Mouse (Mus musculus): ENCODE data around the gene Car11. TPM values are rescaled to one million over a fixed set of nuclear protein-coding genes. Genes with fewer than 3 reads are reported as not detected.

The Car11 gene
- polyA plus RNA-seq, 1 experiment from 2014 or later: 5.1 TPM

DNA sequence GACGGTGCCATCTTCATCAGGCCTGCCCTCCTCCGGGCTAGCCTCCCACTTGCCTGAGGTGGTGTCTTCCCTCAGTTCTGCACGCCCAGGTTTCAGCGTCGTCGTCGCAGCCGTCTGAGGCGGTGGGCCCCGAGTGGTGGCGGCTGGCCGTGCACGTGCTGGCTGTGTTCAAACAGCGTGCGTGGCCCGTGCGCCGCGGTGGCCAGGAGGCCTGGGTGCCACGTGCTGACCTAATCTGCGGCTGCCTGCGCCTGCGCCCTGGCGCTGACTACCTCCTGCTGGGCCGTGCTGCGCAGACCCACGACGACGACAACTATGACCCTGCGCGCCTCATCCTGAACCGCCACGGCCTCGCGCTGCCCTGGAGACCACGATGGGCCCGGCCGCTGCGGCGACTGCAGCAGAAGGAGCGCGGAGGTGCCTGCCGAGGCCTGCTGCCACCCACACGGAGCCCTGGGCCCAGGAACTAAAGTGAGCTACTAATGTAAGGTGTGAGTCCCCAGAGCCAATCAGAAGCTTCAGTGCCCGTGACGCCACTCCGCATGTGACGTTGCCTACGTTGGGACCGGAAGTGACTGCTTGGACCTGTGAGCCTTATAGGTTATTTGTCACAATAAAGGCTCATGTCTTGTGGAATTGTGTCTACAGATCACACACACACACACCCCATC is 5.6 kb upstream of the Car11 start, which contains the start of gene Sec1:
Sec1 (minus strand) TSS at position 482 of the 671 bp plus-strand sequence.
- Histone ChIP-seq H3K4me2 (no peak within 1 kb of the TSS), H3K9me3 (replicated peaks) (no peaks in the 10 kb centered on the region), H3K27ac (no peak within 1 kb of the TSS), H3K4me3 (no peak within 1 kb of the TSS), H3K36me3 (no peaks in the 10 kb centered on the region), H3K4me1 (replicated peaks) (peaks cover 14% of the 10 kb centered on the region), H3K27me3 (peaks cover 11% of the 10 kb centered on the region), H3K9ac (no peak within 1 kb of the TSS)
- WGBS: 85% methylated on average over 50 of the region's 50 CpGs
- no peak for ATAC-seq (replicated peaks; ENCODE audit: insufficient number of reproducible peaks, insufficient read depth, low FRiP score, low read depth)

- Histone ChIP-seq H3K27ac (no peak overlapping the region), H3K4me1 (replicated peaks) (peaks cover 12% of the 10 kb centered on the region), H3K9me3 (replicated peaks) (no peaks in the 10 kb centered on the region), H3K27me3 (peaks cover 22% of the 10 kb centered on the region), H3K9ac (no peak overlapping the region), H3K36me3 (no peaks in the 10 kb centered on the region), H3K4me3 (no peak overlapping the region), H3K4me2 (no peak overlapping the region)
- 36% methylated on average over 6 of the region's 6 CpGs for WGBS
- ATAC-seq (replicated peaks; ENCODE audit: insufficient number of reproducible peaks, insufficient read depth, low FRiP score, low read depth): no peak
These were observed 4.5 kb upstream of the Car11 start for GRCm38 (mm10) chr7:45695098-45695497.

- H3K27ac ChIP-seq: no peak overlapping the region
- no peaks in the 10 kb centered on the region for H3K9me3 ChIP-seq (replicated peaks)
- no peak overlapping the region for H3K4me2 ChIP-seq
- no peak for ATAC-seq (replicated peaks; ENCODE audit: insufficient number of reproducible peaks, insufficient read depth, low FRiP score, low read depth)
- peaks cover 21% of the 10 kb centered on the region for H3K4me1 ChIP-seq (replicated peaks)
- H3K27me3 ChIP-seq: peaks cover 31% of the 10 kb centered on the region
- H3K4me3 ChIP-seq: no peak overlapping the region
- no peak overlapping the region for H3K9ac ChIP-seq
- 76% methylated on average over 7 of the region's 7 CpGs for WGBS
- H3K36me3 ChIP-seq: no peaks in the 10 kb centered on the region
These were observed 1.7 kb upstream of the Car11 start for GRCm38 (mm10) chr7:45697894-45698293.

GRCm38 (mm10) chr7:45700301-45701015 is 815 bp downstream of the Car11 start:
- Histone ChIP-seq H3K4me1 (replicated peaks) (peaks cover 36% of the 10 kb centered on the region), H3K4me3 (peak overlapping the region; percentile 48), H3K27me3 (peaks cover 31% of the 10 kb centered on the region), H3K9ac (peak overlapping the region; percentile 57), H3K36me3 (no peaks in the 10 kb centered on the region), H3K27ac (no peak overlapping the region), H3K9me3 (replicated peaks) (no peaks in the 10 kb centered on the region), H3K4me2 (peak overlapping the region; percentile 83)
- WGBS: 2% methylated on average over 20 of the region's 20 CpGs
- ATAC-seq (replicated peaks; ENCODE audit: insufficient number of reproducible peaks, insufficient read depth, low FRiP score, low read depth): no peak

- Histone ChIP-seq H3K9ac (peak overlapping the region; percentile 45), H3K4me1 (replicated peaks) (peaks cover 42% of the 10 kb centered on the region), H3K36me3 (no peaks in the 10 kb centered on the region), H3K4me3 (peak overlapping the region; percentile 48), H3K4me2 (peak overlapping the region; percentile 83), H3K27me3 (peaks cover 31% of the 10 kb centered on the region), H3K27ac (peak overlapping the region; percentile 67), H3K9me3 (replicated peaks) (no peaks in the 10 kb centered on the region)
- ATAC-seq (replicated peaks; ENCODE audit: insufficient number of reproducible peaks, insufficient read depth, low FRiP score, low read depth): no peak
- 32% methylated on average over 11 of the region's 11 CpGs for WGBS
These were observed 1.4 kb downstream of the Car11 start for GRCm38 (mm10) chr7:45701072-45701471.

DNA sequence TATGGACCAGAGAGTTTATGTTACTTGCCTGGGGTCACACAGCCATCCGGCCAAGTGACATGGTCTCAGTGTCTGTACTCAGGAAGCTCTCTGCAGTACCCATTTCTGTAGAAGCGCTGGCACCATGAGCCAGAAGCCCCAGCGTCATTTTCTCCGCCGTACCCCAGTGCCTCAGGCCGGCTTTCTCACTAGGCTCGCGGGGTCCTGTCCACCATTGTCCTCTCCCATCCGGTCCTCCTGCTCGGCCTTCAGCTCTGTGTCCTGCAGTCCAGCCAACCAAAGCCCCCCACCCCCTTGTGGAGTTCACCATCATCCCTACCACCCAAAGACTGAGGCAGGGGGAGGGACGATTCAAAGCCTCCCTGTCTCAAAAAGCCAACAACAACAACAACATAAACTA is 2.0 kb downstream of the Car11 start:
- H3K9ac ChIP-seq: no peak overlapping the region
- peaks cover 31% of the 10 kb centered on the region for H3K27me3 ChIP-seq
- H3K36me3 ChIP-seq: no peaks in the 10 kb centered on the region
- WGBS: 84% methylated on average over 11 of the region's 11 CpGs
- H3K4me1 ChIP-seq (replicated peaks): peaks cover 47% of the 10 kb centered on the region
- H3K4me3 ChIP-seq: no peak overlapping the region
- H3K27ac ChIP-seq: no peak overlapping the region
- H3K4me2 ChIP-seq: peak overlapping the region; percentile 83; the same call in 1 of the 2 replicates
- H3K9me3 ChIP-seq (replicated peaks): no peaks in the 10 kb centered on the region
- no peak for ATAC-seq (replicated peaks; ENCODE audit: insufficient number of reproducible peaks, insufficient read depth, low FRiP score, low read depth)

DNA sequence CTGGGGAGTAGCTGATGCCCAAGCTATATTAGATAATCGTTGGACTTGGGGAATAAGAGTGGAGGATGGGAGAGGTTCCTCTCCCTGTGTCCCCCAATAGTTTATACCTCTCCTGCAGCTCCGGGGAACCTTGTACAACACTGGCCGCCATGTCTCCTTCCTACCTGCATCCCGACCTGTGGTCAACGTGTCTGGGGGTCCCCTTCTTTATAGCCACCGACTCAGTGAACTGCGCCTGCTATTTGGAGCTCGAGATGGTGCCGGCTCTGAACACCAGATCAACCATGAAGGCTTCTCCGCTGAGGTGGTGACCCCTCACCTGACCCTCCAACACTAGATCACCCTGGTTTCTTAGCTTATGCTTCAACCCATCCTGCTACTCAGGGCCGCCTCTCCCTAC is 2.7 kb downstream of the Car11 start:
- Histone ChIP-seq H3K36me3 (no peaks in the 10 kb centered on the region), H3K4me1 (replicated peaks) (peaks cover 53% of the 10 kb centered on the region), H3K4me3 (no peak overlapping the region), H3K9ac (no peak overlapping the region), H3K4me2 (no peak overlapping the region), H3K27ac (no peak overlapping the region), H3K9me3 (replicated peaks) (no peaks in the 10 kb centered on the region), H3K27me3 (peaks cover 31% of the 10 kb centered on the region)
- no peak for ATAC-seq (replicated peaks; ENCODE audit: insufficient number of reproducible peaks, insufficient read depth, low FRiP score, low read depth)
- WGBS: 89% methylated on average over 11 of the region's 11 CpGs

DNA sequence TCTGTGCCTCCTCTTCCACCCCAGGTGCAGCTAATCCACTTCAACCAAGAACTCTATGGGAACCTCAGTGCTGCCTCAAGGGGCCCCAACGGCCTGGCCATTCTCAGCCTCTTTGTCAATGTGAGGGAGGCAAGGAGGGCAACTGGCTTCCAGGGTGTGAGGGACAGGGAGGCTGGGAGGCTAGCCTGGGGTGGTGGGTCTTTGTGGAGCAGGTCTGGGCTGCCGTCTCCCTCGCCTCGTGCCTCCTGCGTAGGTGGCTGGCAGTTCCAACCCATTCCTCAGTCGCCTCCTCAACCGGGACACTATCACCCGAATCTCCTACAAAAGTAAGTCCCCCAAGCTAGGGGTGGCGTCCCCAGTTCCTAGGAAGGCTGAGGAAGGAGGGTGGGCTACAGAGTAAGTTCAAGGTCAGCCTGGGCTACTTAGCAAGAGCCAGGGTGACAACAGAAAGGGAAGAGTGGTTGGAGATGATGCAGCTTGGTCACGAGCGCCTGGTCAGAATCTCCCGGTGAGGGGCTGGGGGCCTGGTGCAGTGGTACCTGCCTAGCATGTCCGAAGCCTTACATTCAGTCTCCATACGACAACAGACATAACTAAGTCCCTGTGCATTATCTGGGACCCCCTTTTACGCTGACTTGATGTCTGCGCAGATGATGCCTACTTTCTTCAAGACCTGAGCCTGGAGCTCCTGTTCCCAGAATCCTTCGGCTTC is 3.3 kb downstream of the Car11 start:
- no peaks in the 10 kb centered on the region for H3K9me3 ChIP-seq (replicated peaks)
- WGBS: 85% methylated on average over 17 of the region's 17 CpGs
- peak overlapping the region; percentile 98 for H3K4me2 ChIP-seq
- no peak overlapping the region for H3K27ac ChIP-seq
- H3K4me3 ChIP-seq: no peak overlapping the region
- H3K27me3 ChIP-seq: peaks cover 28% of the 10 kb centered on the region
- no peak overlapping the region for H3K9ac ChIP-seq
- no peak for ATAC-seq (replicated peaks; ENCODE audit: insufficient number of reproducible peaks, insufficient read depth, low FRiP score, low read depth)
- peaks cover 60% of the 10 kb centered on the region for H3K4me1 ChIP-seq (replicated peaks)
- H3K36me3 ChIP-seq: no peaks in the 10 kb centered on the region

DNA sequence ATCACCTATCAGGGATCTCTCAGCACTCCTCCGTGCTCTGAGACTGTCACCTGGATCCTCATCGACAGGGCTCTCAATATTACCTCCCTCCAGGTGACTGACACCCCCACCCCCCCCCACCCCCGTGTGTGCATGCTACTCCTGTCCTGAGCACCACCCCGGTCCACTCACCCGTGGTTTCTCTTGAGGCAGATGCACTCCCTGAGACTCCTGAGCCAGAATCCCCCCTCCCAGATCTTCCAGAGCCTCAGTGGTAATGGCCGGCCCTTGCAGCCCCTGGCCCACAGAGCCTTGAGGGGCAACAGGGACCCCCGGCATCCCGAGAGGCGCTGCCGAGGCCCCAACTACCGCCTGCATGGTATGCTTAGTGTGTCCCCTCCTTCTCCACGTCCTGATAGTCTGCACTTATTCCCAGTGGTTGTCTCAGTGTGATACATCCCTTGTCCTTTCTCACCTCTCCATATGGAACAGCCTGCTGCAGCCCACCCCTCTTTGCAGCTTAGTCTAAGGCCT is 3.9 kb downstream of the Car11 start:
- H3K4me1 ChIP-seq (replicated peaks): peaks cover 66% of the 10 kb centered on the region
- H3K9ac ChIP-seq: peak overlapping the region; percentile 49
- peak overlapping the region; percentile 87 for H3K27ac ChIP-seq
- no peak for ATAC-seq (replicated peaks; ENCODE audit: insufficient number of reproducible peaks, insufficient read depth, low FRiP score, low read depth)
- H3K9me3 ChIP-seq (replicated peaks): no peaks in the 10 kb centered on the region
- no peaks in the 10 kb centered on the region for H3K36me3 ChIP-seq
- 35% methylated on average over 12 of the region's 12 CpGs for WGBS
- peak overlapping the region; percentile 72 for H3K4me3 ChIP-seq
- peaks cover 24% of the 10 kb centered on the region for H3K27me3 ChIP-seq
- H3K4me2 ChIP-seq: peak overlapping the region; percentile 98

DNA sequence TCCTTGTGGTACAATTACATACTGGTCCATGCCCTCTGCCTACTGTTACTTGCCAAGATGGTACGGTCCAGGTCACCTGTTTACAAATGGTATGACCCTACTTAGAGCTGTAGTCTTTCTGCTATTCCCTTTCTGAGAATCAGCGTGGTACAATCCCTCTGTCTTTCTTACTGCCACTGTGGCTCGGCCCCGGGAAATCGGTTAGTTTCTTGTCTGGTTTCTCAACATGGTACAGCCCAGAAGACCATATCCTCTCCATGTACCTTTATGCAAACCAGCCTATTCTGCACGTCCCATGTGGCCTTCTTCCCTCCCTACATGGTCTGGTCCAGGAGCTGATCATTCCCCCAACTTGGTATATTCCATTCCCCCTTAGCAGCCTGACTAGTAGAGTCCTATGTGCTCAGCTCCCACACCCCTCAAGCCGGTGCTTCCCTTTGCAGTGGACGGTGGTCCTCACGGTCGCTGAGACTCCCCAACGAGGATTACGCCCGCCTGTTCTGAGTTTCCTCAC is 4.5 kb downstream of the Car11 start:
- Histone ChIP-seq H3K9me3 (replicated peaks) (no peaks in the 10 kb centered on the region), H3K9ac (peak overlapping the region; percentile 49), H3K27ac (peak overlapping the region; percentile 87), H3K4me3 (peak overlapping the region; percentile 72), H3K4me2 (peak overlapping the region; percentile 98), H3K4me1 (replicated peaks) (peaks cover 71% of the 10 kb centered on the region), H3K27me3 (peaks cover 19% of the 10 kb centered on the region), H3K36me3 (no peaks in the 10 kb centered on the region)
- ATAC-seq (replicated peaks; ENCODE audit: insufficient number of reproducible peaks, insufficient read depth, low FRiP score, low read depth): peak; percentile 44
- WGBS: under 1% methylated on average over 13 of the region's 13 CpGs

All from heart, embryonic 15.5 days (tissue).